Mouse (Mus musculus): ENCODE measurements around the gene Cnot11.

DNA sequence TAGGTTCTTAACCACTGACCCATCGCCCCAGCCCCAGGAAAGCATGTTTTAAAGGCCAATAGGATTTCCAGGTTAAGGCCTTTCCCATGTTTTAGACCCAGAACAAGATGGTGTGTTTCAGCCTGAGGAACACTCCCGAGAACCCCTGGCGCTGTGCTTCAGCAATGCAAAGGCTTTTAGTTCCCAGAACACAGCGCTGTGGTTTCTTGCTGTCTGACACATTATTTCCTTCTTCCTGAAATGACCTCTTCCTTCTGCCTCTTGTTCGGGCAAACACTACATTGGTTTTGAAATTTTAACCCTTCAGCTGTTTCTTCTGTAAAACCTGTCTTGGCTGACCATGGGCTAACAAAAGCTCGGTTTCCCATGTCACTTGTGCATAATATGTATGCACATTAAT is 44.3 kb downstream of the Cnot11 start:
- TF ChIP-seq CTCF (IDR thresholded peaks at IDR 0.05; ENCODE audit: low read depth, low read length): no peak
- TF ChIP-seq TAL1 (conservative IDR thresholded peaks at IDR 0.05; ENCODE audit: low read depth, low read length): no peak
- TF ChIP-seq GATA2 (IDR thresholded peaks at IDR 0.05; ENCODE audit: borderline replicate concordance, low read depth, low read length): no peak

Measured in G1E (cell line).